Mouse (Mus musculus) gastrocnemius, adult 8-10 months (tissue): Measurements from ENCODE around the gene Pou2f2. TPM values are rescaled to one million over a fixed set of nuclear protein-coding genes. Genes with fewer than 3 reads are reported as not detected.

Experiments used
- DNase-seq, 2 experiments: peaks; one replicate each; pipeline ENCODE4 v3.0.0; 2022; ENCODE audit warnings: low spot score in 2 of 2
- total RNA-seq, 4 experiments: library from RNA; stranded (reverse); gene quantifications; 2 replicates each; pipeline ENCODE4 v1.2.4; 2022

The Pou2f2 gene
- total RNA-seq, 4 experiments from 2014 or later, result 0.02 to 0.24 TPM; not detected in 2

DNA sequence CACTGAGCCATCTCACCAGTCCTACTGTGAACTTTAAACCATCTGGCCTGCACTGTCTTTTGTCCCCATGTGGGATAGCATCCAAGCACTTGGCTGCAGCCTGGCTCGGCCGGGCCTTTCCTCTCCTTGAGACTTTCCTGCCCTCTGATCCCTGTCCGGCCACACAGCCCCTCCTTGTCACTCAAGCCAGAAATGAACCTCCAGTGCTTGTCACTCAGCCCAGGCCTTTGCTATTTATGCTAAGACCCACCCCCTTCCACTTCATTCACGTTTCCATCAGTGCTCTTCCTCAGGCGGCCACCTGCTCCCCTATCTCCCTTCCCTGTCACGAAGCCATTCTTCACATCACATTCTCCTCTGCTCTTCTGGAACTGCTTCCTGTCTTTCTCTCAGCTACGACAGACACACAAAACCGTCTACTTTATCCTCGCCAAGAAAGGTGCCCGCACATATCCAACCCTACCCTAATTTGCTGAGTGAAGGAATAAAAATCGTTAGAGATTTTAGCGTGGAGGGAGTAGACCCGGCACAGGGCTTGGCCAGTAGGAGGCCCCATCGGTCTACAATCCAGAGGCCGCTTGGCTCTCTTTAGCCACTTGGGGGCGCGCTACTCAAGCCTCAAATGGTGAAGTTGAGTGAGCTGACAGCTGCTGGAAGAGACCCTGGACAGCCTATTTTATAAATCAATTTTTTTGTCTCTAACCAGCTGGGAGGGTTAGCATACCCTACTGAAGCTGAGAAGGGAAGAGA lies 73.9 kb downstream of the Pou2f2 start:
- peak; percentile 39 to 42 for DNase-seq

GRCm38 (mm10) chr7:25099581-25099980 lies 79.9 kb downstream of the Pou2f2 start:
- no peak for DNase-seq

DNA sequence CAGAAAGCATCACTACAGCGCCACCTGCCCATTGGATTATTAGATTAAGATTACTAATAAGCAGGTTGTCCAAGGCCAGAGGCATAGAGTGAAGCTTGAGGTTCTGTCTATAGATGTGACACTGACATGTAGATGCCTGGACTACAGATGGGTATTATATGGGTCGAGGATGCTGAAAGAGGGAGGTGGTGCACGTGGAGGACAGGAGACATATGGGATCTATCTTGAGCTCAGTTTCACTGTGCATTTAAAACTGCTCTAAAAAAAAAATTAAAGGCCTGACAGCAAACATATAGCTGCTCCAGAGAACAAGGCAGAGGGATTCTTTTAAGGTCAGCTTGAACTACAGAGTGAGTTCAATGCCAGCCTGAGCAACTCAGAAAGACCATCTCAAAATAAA lies 81.4 kb downstream of the Pou2f2 start:
- DNase-seq, result no peak

DNA sequence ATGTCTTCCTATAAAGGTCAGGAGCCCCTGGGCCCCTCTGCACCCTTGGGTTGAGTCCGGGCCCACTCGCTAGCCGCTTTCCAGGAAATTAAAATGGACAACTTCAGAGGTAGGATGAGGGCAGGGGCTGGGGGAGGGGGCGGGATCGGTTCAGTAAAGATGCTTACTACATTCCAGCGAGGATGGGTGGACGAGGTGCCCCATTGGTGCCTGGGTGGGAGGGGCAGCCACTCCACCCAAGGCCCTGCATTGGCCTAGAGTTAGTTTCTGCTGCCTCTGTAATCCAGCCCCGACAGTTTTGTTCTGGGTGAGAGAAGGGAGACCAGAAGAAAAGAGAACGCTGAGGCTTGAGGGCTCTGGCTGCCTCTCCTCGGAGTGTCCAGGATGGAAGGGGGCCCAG lies 89.7 kb downstream of the Pou2f2 start:
- DNase-seq, result no peak

DNA sequence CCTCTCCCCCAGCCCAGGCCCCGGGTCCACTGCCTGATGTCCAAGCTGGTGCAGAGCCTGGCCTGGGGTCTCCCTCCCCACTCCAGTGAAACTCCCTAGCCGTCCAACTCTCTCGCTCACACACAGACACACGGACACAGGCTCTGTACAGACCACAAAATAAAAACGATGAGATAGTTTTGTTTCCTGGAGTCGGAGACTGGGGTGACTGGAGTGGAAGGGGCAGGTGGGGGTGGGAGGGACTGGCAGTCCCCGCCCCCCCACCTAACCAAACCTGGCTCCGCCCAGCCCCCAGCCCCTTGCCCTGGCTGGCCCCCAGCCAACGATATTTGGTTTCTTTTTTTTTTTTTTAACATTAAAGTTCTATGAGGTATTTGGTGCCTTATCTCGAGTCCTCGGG lies 90.6 kb downstream of the Pou2f2 start:
- DNase-seq, result no peak

DNA sequence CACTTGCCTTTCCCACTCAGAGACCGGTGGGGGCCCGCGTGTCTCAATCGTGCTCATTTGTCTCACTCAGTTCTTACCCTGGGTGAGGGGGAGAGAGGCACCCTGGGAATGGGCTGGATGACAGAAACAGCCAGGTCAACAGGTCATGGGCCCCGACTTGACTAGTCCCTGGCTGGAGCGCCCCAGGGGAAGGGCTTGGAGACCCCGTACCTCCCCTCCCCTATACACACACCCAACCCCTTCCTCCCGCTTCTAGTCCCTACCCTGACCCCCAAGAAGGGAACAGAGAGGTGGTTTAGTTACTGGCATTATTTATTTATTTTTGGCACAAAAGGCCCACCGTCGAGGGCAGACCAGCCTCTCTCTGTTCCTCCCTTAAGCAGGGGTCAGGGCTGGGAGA lies 91.0 kb downstream of the Pou2f2 start:
- DNase-seq, result no peak

- DNase-seq, result no peak
Measured at GRCm38 (mm10) chr7:25087972-25088371, 91.6 kb downstream of the Pou2f2 start.

DNA sequence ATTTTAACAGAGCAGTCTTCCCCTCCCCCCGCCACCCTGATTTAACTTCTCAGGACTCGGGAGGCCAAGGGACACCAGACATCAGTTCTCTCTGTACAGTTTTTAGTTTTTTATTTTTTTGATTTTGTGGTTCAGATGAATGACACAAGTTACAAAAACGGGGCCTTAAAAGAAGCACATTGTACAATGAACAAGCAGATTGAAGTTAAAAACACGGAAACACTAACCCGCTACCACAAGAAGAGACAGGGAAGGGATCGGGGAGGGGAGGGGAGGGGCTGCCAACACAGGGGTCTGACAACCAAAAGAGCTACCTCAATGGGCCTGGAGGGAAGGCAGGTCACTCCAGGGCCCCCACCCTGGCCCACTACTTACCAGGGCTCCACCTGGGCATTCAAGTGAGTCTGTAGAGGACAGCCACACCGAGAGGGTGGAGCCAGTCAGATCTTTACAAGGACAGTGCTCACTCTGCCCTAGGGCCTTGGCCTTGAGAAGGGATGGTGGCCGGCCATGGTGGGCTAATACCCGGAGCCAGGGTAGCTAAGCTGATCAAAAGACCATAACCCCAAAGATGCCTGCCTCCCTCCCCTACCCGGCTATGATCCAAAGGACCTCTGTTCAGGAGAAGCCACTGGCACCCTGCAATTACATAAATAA lies 92.1 kb downstream of the Pou2f2 start:
- DNase-seq, result no peak

DNA sequence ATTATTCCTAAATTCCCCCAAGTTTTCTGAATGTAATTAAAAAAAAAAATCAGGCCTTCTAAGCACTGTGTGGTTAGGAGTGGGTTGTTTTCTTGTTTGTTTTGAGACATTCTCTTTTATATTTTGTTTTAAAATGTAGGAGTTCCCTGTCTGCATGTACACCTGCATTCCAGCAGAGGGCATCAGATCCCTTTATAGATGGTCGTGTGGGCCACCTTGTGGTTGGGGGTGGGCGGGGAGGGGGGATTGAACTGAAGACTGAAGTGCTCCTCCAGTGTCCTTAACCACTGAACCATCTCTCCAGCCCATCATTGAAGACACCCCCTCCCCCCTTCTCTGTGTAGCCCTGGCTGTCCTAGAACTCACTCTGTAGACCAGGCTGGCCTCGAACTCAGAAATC lies 92.9 kb downstream of the Pou2f2 start:
- DNase-seq, result no peak

DNA sequence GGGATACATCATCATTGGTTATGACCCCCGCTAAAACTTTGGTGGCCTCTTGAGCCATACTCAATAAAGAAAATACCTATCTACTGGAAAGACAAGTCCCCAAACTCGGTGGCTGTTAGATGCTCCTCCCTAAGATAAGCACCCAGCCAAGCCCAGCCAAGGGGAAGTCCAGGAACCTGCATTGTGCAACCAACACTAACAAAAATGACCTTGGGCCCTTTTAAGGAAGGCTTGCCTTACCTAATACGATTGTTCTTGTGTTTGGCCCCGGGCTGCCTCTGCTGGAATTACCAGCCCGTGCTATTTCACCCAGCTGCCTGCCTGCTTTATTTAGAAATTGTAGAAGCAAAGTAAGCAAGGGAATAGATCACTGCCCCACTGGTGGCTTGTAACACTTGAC lies 94.9 kb downstream of the Pou2f2 start:
- DNase-seq, result no peak

DNA sequence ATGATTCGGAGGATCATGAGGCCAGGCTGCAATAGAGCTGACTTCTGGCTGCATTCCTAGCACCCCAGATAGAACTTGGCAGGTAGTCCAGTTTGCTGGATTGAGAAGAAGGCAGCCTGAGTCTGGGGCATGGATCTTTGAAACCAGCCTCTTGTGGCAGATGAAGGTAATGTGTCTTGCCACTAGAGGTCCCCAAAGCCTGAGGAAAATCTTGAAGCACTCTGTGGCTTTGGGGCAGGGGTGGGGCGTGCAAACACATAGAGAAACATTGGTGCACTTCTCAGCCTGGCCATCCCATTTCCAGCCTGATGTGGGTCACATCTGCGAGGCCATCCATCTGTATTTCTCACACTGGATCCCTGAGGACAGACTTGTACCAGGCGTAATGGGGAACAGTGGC lies 97.0 kb downstream of the Pou2f2 start:
- DNase-seq, result no peak

- no peak for DNase-seq
Measured at GRCm38 (mm10) chr7:25080431-25080830, 99.1 kb downstream of the Pou2f2 start.

- DNase-seq, result no peak
Measured at GRCm38 (mm10) chr7:25079496-25080026, 100.0 kb downstream of the Pou2f2 start.

DNA sequence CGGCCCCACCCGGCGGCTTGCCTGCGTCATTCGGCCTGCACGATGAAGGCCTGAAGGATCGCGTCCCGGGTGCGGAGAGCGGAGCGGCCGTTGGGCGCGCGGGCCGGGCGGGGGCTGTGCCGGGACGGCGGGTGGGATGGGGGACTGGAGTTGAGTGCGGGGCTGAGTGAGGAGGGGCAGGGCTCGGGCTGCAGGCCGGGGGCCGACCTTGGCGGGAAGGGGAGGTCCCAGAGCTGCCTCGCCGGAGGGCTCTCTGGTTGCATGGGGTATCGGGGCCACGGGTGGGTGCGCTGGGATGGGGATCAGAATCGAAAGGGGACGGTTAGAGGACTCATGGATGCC lies 102.1 kb downstream of the Pou2f2 start:
- no peak for DNase-seq

DNA sequence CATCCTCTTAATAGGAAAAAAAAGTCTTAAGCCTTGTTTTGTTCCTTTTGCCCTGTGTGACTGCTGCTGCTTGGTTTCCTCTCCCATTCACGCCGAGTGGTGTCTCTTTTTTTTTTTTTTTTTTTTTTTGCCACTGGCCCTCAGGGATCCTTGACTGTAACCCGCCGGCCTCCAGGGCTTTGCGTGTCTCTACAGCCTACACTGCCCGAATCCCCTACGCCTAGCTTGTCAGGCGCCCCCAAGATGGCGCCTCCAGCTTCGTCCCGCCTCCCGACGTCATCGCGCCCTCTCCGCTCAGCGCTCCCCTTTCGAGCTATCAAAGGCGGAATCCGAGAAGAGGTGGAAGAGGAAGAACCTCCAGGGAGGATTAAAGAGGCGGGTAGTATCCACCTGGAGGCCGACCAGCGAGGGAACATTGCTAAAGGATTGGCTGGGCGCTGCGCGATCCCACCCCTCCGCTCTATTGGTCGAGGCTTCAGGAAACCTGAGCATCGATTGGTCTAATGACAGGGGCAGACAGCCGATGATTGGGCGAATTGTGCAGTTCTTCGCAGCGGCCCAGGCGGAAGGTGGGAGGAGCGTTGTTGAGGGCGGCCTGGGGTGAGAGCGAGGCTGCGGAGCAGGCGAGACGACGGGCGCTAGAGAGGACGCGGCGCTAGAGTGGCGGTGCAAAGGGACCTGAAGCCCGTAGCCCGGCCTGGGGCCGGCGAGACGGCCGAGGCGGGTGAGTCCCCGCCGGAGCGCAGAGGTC lies 102.7 kb downstream of the Pou2f2 start:
- DNase-seq, result peak; percentile 96 to 98

DNA sequence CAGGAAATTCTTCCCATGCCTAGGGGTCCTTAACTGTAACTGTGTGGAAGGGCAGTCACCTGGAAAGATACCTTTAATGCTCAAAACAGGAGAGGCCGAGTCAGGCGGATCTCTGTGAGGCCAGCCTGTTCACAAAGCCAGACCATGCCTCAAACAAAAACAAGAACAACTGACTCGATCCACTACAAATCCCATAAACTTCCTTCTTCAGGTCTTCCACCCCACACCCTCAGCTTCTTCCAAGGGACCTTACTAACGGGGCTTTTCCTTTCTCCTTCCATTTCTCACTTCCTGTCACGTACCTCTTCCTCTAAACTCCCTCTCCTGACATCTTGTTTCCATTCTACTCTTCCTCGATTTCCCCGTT lies 103.2 kb downstream of the Pou2f2 start:
- no peak for DNase-seq

GRCm38 (mm10) chr7:25073924-25074323 lies 105.6 kb downstream of the Pou2f2 start:
- DNase-seq, result no peak

DNA sequence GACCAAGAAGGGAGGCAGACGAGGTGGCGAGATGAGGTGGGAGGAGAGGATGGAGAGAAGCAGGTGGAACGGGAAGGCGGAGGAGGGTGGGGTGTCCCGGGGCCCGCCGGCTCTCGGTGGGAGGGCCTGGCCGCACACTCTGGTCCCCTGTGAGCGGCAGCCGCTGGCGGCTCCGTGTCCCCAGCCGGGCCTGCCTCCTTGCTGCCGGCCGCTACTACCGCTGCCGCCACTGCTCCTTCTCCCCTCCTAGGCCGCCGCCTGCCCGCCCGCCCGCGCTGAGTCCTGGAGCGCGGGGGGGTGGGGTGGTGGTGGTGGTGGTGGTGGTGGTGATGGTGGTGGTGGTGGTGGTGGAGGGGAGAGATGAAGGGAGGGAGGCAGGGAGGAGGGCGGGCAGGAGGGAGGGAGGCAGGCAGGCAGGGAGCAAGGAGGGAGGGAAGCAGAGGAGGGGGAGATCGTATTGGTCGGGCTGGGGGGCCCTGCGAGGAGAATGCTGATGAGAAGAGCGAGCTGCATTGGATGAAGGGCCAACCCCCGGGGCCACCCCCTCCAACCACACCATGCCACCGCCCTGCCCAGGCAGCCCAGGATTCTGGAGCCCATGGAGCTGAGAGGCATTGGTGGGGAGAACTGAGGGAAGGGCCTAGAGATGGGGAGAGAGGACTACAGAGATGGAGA lies 106.7 kb downstream of the Pou2f2 start:
- DNase-seq, result no peak

DNA sequence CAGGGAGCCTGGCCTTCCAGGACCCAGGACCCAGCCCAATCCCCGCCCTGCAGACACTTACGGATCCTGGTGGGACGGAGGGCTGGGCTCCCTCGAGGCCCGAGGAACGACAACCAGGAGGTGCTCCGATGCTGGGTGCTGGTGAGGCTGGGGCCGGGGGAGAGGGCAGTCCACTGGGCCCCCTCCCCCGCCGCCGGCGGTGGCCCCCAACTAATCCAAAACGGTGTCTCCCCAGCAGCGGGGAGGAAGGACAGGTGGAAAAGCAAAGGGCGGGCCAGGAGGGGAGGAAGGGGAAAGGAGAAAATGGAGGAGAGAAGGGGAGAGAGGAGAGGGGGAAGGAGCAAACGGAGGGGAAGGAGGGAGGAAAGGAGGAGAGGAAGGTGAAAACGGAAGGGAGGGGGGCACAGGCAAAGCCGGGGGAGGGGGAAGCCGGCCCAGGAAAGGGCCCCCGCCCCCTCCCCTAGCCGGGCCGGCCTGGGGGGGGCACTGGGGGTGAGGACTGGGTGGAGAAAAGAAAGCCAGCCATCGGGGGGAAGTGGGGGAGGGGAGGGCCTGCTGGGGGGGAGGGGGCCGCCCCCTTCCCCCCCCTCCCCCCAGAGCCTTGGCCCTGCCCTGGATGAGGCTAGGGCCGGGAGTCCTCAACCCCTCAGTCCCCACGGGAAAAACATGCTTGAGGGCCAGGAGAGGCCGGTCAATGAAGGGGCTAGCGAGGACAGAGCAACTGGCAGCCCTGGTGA lies 107.4 kb downstream of the Pou2f2 start, which contains the start of the genes Grik5 and Zfp574:
Grik5 (minus strand) TSS at position 368 of the 737 bp plus-strand sequence.
Zfp574 (plus strand) TSS at position 589 of the 737 bp plus-strand sequence.
- DNase-seq, result no peak

GRCm38 (mm10) chr7:25068724-25069123 lies 110.8 kb downstream of the Pou2f2 start:
- no peak for DNase-seq
